Mouse (Mus musculus) liver, postnatal 0 days (tissue): ENCODE measurements around the gene Olfr576.

Experiments
- CTCF ChIP-seq: sonication (generic); IDR thresholded peaks from 2 replicates; pipeline ENCODE4 v1.5.1; 2016; ENCODE audit warnings: antibody characterized with exemption, low read depth
- EP300 ChIP-seq: IDR thresholded peaks from 2 replicates; pipeline ENCODE4 v1.6.1; 2016; ENCODE audit warnings: antibody characterized with exemption, low read depth, mild to moderate bottlenecking

DNA sequence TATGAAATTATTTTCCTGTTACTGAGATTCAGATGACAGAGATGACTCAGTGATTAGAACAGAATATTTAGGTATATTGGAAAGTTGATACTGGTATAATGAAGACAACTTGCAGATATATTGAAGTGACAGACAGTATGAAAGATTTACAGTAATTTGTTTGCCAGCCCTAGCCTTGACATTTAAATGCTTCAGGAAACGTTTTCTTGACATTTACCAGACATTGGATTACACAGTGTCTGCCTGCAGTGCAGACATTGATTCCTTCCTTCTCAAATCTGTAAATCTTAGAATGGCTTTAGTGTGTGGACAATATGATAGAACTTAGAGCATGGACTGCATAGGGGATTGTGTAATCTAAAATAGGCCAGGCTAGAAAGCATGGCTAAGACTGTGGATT is 47.2 kb upstream of the Olfr576 start:
- TF ChIP-seq CTCF: no peak
- no peak for TF ChIP-seq EP300
